Mouse (Mus musculus): ENCODE measurements around the gene Yipf4. TPM values are rescaled to one million over a fixed set of nuclear protein-coding genes. Genes with fewer than 3 reads are reported as not detected.
"Not testable (repeated sequence)": the region's sequence is repeated elsewhere in the genome, so short reads cannot be mapped to it uniquely, and the experiment has no call there.

The Yipf4 gene
- polyA plus RNA-seq, 1 experiment from 2014 or later = 62.2 TPM

GRCm38 (mm10) chr17:74463510-74463909 is 25.8 kb upstream of the Yipf4 start:
- Histone ChIP-seq H3K9ac (no peak overlapping the region), H3K27ac (no peak overlapping the region), H3K4me3 (replicated peaks; ENCODE audit: low read length) (no peak overlapping the region), H3K4me1 (replicated peaks; ENCODE audit: control insufficient read depth, insufficient read depth, low read length) (no peaks in the 10 kb centered on the region), H3K9me3 (ENCODE audit: control insufficient read depth, low read length) (no peaks in the 10 kb centered on the region), H3K36me3 (replicated peaks; ENCODE audit: control insufficient read depth, insufficient read depth) (no peaks in the 10 kb centered on the region), H3K4me2 (replicated peaks) (no peak overlapping the region), H3K27me3 (ENCODE audit: control insufficient read depth, insufficient read depth, low read length) (no peaks in the 10 kb centered on the region)
- ATAC-seq (ENCODE audit: low FRiP score) (no peak), DNase-seq (ENCODE audit: low spot score) (no peak)

GRCm38 (mm10) chr17:74467981-74468380 is 21.3 kb upstream of the Yipf4 start:
- not testable (repeated sequence) for H3K9me3 ChIP-seq (ENCODE audit: control insufficient read depth, low read length); H3K4me1 ChIP-seq (replicated peaks; ENCODE audit: control insufficient read depth, insufficient read depth, low read length); H3K4me2 ChIP-seq (replicated peaks); H3K36me3 ChIP-seq (replicated peaks; ENCODE audit: control insufficient read depth, insufficient read depth); H3K27me3 ChIP-seq (ENCODE audit: control insufficient read depth, insufficient read depth, low read length); ATAC-seq (ENCODE audit: low FRiP score); DNase-seq (ENCODE audit: low spot score); H3K9ac ChIP-seq; H3K27ac ChIP-seq; H3K4me3 ChIP-seq (replicated peaks; ENCODE audit: low read length)
- 87% methylated on average over 2 of the region's 2 CpGs for WGBS

- H3K4me2 ChIP-seq (replicated peaks); ATAC-seq (ENCODE audit: low FRiP score); DNase-seq (ENCODE audit: low spot score); H3K27me3 ChIP-seq (ENCODE audit: control insufficient read depth, insufficient read depth, low read length); H3K9me3 ChIP-seq (ENCODE audit: control insufficient read depth, low read length); H3K4me3 ChIP-seq (replicated peaks; ENCODE audit: low read length); H3K36me3 ChIP-seq (replicated peaks; ENCODE audit: control insufficient read depth, insufficient read depth); H3K27ac ChIP-seq; H3K4me1 ChIP-seq (replicated peaks; ENCODE audit: control insufficient read depth, insufficient read depth, low read length); H3K9ac ChIP-seq: not testable (repeated sequence)
- WGBS = 83% methylated on average over 6 of the region's 6 CpGs
Measured at GRCm38 (mm10) chr17:74470133-74470532, 19.2 kb upstream of the Yipf4 start.

GRCm38 (mm10) chr17:74480361-74481069 is 8.8 kb upstream of the Yipf4 start:
- DNase-seq (ENCODE audit: low spot score) (no peak), ATAC-seq (ENCODE audit: low FRiP score) (no peak)
- H3K4me3 ChIP-seq (replicated peaks; ENCODE audit: low read length) = no peak overlapping the region
- H3K27me3 ChIP-seq (ENCODE audit: control insufficient read depth, insufficient read depth, low read length) = no peaks in the 10 kb centered on the region
- no peaks in the 10 kb centered on the region for H3K9me3 ChIP-seq (ENCODE audit: control insufficient read depth, low read length)
- H3K27ac ChIP-seq = no peak overlapping the region
- no peak overlapping the region for H3K4me2 ChIP-seq (replicated peaks)
- H3K36me3 ChIP-seq (replicated peaks; ENCODE audit: control insufficient read depth, insufficient read depth) = no peaks in the 10 kb centered on the region
- H3K4me1 ChIP-seq (replicated peaks; ENCODE audit: control insufficient read depth, insufficient read depth, low read length) = no peaks in the 10 kb centered on the region
- no peak overlapping the region for H3K9ac ChIP-seq
- WGBS = 89% methylated on average over 14 of the region's 14 CpGs

GRCm38 (mm10) chr17:74489901-74490220 is 568 bp downstream of the Yipf4 start:
- Histone ChIP-seq H3K9ac (peak overlapping the region; percentile 85), H3K4me1 (replicated peaks; ENCODE audit: control insufficient read depth, insufficient read depth, low read length) (peaks cover 10% of the 10 kb centered on the region), H3K27me3 (ENCODE audit: control insufficient read depth, insufficient read depth, low read length) (no peaks in the 10 kb centered on the region), H3K9me3 (ENCODE audit: control insufficient read depth, low read length) (no peaks in the 10 kb centered on the region), H3K4me3 (replicated peaks; ENCODE audit: low read length) (peak overlapping the region; percentile 95), H3K4me2 (replicated peaks) (peak overlapping the region; percentile 76), H3K36me3 (replicated peaks; ENCODE audit: control insufficient read depth, insufficient read depth) (peaks cover 31% of the 10 kb centered on the region), H3K27ac (peak overlapping the region; percentile 75)
- no peak for DNase-seq (ENCODE audit: low spot score)
- no peak for ATAC-seq (ENCODE audit: low FRiP score)
- WGBS = under 1% methylated on average over 12 of the region's 12 CpGs

- no peak overlapping the region for H3K4me2 ChIP-seq (replicated peaks)
- H3K9me3 ChIP-seq (ENCODE audit: control insufficient read depth, low read length) = no peaks in the 10 kb centered on the region
- H3K27me3 ChIP-seq (ENCODE audit: control insufficient read depth, insufficient read depth, low read length) = no peaks in the 10 kb centered on the region
- 96% methylated on average over 3 of the region's 3 CpGs for WGBS
- H3K4me3 ChIP-seq (replicated peaks; ENCODE audit: low read length) = no peak overlapping the region
- no peak overlapping the region for H3K9ac ChIP-seq
- peaks cover 10% of the 10 kb centered on the region for H3K4me1 ChIP-seq (replicated peaks; ENCODE audit: control insufficient read depth, insufficient read depth, low read length)
- ATAC-seq (ENCODE audit: low FRiP score) (no peak), DNase-seq (ENCODE audit: low spot score) (no peak)
- H3K36me3 ChIP-seq (replicated peaks; ENCODE audit: control insufficient read depth, insufficient read depth) = peaks cover 47% of the 10 kb centered on the region
- H3K27ac ChIP-seq = no peak overlapping the region
Measured at GRCm38 (mm10) chr17:74491565-74491964, 2.3 kb downstream of the Yipf4 start.

- H3K4me2 ChIP-seq (replicated peaks) = no peak overlapping the region
- ATAC-seq (ENCODE audit: low FRiP score) = no peak
- 93% methylated on average over 4 of the region's 4 CpGs for WGBS
Measured at GRCm38 (mm10) chr17:74500204-74500603, 10.9 kb downstream of the Yipf4 start.

GRCm38 (mm10) chr17:74501085-74501484 is 11.8 kb downstream of the Yipf4 start:
- H3K27ac ChIP-seq = no peak overlapping the region
- no peak for DNase-seq (ENCODE audit: low spot score)
- peaks cover 50% of the 10 kb centered on the region for H3K36me3 ChIP-seq (replicated peaks; ENCODE audit: control insufficient read depth, insufficient read depth)
- no peaks in the 10 kb centered on the region for H3K9me3 ChIP-seq (ENCODE audit: control insufficient read depth, low read length)
- H3K9ac ChIP-seq = no peak overlapping the region
- no peaks in the 10 kb centered on the region for H3K27me3 ChIP-seq (ENCODE audit: control insufficient read depth, insufficient read depth, low read length)
- no peak overlapping the region for H3K4me3 ChIP-seq (replicated peaks; ENCODE audit: low read length)
- no peak overlapping the region for H3K4me2 ChIP-seq (replicated peaks)
- no peak for ATAC-seq (ENCODE audit: low FRiP score)
- H3K4me1 ChIP-seq (replicated peaks; ENCODE audit: control insufficient read depth, insufficient read depth, low read length) = no peaks in the 10 kb centered on the region

More at GRCm38 (mm10) chr17:74500204-74500603, 10.9 kb downstream of the Yipf4 start:
- H3K4me3 ChIP-seq (replicated peaks; ENCODE audit: low read length) = no peak overlapping the region
- H3K36me3 ChIP-seq (replicated peaks; ENCODE audit: control insufficient read depth, insufficient read depth) = peaks cover 59% of the 10 kb centered on the region
- H3K9ac ChIP-seq = no peak overlapping the region
- no peaks in the 10 kb centered on the region for H3K27me3 ChIP-seq (ENCODE audit: control insufficient read depth, insufficient read depth, low read length)
- no peak for DNase-seq (ENCODE audit: low spot score)
- no peaks in the 10 kb centered on the region for H3K9me3 ChIP-seq (ENCODE audit: control insufficient read depth, low read length)
- H3K4me1 ChIP-seq (replicated peaks; ENCODE audit: control insufficient read depth, insufficient read depth, low read length) = no peaks in the 10 kb centered on the region
- H3K27ac ChIP-seq = no peak overlapping the region

GRCm38 (mm10) chr17:74507934-74508333 is 18.6 kb downstream of the Yipf4 start:
- H3K36me3 ChIP-seq (replicated peaks; ENCODE audit: control insufficient read depth, insufficient read depth) = no peaks in the 10 kb centered on the region
- DNase-seq (ENCODE audit: low spot score) = no peak
- no peak overlapping the region for H3K4me3 ChIP-seq (replicated peaks; ENCODE audit: low read length)
- H3K4me1 ChIP-seq (replicated peaks; ENCODE audit: control insufficient read depth, insufficient read depth, low read length) = no peaks in the 10 kb centered on the region
- no peaks in the 10 kb centered on the region for H3K9me3 ChIP-seq (ENCODE audit: control insufficient read depth, low read length)
- no peak overlapping the region for H3K4me2 ChIP-seq (replicated peaks)
- WGBS = 86% methylated on average over 2 of the region's 2 CpGs
- no peak for ATAC-seq (ENCODE audit: low FRiP score)
- H3K27me3 ChIP-seq (ENCODE audit: control insufficient read depth, insufficient read depth, low read length) = no peaks in the 10 kb centered on the region
- H3K27ac ChIP-seq = no peak overlapping the region
- H3K9ac ChIP-seq = no peak overlapping the region

- WGBS = 90% methylated on average over 3 of the region's 3 CpGs
- no peak overlapping the region for H3K27ac ChIP-seq
- no peak overlapping the region for H3K9ac ChIP-seq
- no peaks in the 10 kb centered on the region for H3K27me3 ChIP-seq (ENCODE audit: control insufficient read depth, insufficient read depth, low read length)
- no peaks in the 10 kb centered on the region for H3K36me3 ChIP-seq (replicated peaks; ENCODE audit: control insufficient read depth, insufficient read depth)
- no peak overlapping the region for H3K4me3 ChIP-seq (replicated peaks; ENCODE audit: low read length)
- DNase-seq (ENCODE audit: low spot score) = no peak
- H3K9me3 ChIP-seq (ENCODE audit: control insufficient read depth, low read length) = no peaks in the 10 kb centered on the region
- ATAC-seq (ENCODE audit: low FRiP score) = no peak
- H3K4me1 ChIP-seq (replicated peaks; ENCODE audit: control insufficient read depth, insufficient read depth, low read length) = no peaks in the 10 kb centered on the region
- no peak overlapping the region for H3K4me2 ChIP-seq (replicated peaks)
Measured at GRCm38 (mm10) chr17:74508600-74508999, 19.3 kb downstream of the Yipf4 start.
